Mouse (Mus musculus): ENCODE measurements around the gene Bbs4. TPM values are rescaled to one million over a fixed set of nuclear protein-coding genes. Genes with fewer than 3 reads are reported as not detected.

Gene Bbs4
- polyA plus RNA-seq, 1 experiment from 2014 or later, result 17.3 TPM

DNA sequence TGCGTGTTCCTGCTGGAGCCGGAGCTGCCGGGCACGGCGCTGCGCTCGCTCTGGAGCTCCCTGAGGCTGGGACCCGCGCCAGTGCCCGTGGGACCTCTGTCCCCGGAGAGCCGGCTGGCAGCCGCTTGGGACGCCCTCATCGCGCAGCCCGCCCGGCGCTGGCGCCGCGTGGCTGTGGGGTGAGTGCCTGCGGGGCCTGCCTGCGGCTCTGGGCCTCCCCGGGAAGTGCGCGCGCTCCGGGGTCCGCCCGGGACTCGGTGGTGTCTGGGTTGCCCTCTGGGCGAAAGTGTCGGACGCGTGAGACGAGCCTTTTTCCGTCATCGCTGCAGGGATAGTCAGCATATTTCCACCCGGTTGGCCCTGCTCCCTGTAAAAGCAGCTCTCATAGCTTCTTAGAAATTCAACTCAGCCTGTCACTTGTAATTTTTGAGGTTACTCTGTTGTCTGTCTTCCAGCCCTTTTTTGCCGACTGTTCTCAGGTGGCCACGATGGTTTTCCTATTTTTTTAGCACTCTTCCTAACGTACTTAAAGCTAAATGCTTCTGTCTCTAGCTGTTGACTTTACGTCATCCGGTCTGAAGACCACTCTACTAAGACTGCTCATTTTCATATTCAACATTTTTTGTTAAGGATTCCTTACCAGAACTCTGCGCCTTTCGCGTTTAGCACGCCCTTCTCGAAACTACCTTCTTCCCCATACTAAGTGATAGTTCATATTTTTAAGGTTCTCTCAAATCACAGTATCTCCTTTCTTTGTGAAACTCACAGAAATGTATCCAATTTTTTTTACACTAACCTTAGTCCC lies 61.4 kb downstream of the Bbs4 start:
- Histone ChIP-seq H3K9ac (peak overlapping the region; percentile 91), H3K4me2 (peak overlapping the region; percentile 62), H3K4me1 (peaks cover 49% of the 10 kb centered on the region), H3K36me3 (no peaks in the 10 kb centered on the region), H3K9me3 (no peaks in the 10 kb centered on the region), H3K4me3 (peak overlapping the region; percentile 94), H3K27ac (peak overlapping the region; percentile 90), H3K27me3 (no peaks in the 10 kb centered on the region)
- peak; percentile 50; the same call in 1 of the 2 replicates for ATAC-seq (ENCODE audit: insufficient number of reproducible peaks, insufficient read depth, low FRiP score, low TSS enrichment, low read depth)
- under 1% methylated on average over 50 of the region's 50 CpGs for WGBS

DNA sequence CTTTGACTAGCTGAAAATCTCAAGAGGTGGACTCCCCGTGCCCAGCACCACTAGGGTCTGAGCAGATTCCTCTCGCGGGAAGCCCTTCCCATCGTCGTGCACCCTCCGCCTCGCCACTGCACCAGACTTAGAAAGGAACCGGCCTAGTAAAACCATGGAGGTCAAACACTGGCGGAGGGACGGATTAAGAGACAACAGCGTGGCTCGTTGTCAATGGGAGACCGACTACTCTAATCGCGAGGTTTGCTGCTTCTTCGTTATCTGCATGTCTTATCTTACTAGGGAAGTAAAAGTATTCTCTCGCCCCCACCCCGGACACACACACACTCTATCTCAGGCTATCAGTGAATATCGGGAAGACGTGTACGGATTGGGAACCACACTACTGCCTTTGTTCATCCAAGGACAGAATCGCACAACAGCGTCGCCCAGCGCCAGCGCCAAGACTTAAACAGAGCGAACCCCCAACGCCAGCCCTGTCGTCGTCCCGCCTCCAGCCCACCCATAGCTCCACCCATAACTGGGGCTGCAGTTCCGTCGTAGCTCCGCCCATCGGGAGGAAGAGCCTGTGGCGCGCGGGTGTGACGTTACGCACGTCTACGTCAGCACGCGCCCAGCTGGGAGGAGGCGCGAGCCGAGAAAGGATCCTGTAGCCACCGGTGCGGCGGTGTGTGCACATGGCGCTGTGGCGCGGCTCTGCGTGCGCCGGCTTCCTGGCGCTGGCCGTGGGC lies 62.2 kb downstream of the Bbs4 start, which contains the start of gene Adpgk:
Gene Adpgk (plus strand): TSS at position 602 of the 731 bp plus-strand sequence.
- WGBS, result 2% methylated on average over 58 of the region's 58 CpGs
- ATAC-seq (ENCODE audit: insufficient number of reproducible peaks, insufficient read depth, low FRiP score, low TSS enrichment, low read depth), result peak; percentile 98
- no peaks in the 10 kb centered on the region for H3K36me3 ChIP-seq

DNA sequence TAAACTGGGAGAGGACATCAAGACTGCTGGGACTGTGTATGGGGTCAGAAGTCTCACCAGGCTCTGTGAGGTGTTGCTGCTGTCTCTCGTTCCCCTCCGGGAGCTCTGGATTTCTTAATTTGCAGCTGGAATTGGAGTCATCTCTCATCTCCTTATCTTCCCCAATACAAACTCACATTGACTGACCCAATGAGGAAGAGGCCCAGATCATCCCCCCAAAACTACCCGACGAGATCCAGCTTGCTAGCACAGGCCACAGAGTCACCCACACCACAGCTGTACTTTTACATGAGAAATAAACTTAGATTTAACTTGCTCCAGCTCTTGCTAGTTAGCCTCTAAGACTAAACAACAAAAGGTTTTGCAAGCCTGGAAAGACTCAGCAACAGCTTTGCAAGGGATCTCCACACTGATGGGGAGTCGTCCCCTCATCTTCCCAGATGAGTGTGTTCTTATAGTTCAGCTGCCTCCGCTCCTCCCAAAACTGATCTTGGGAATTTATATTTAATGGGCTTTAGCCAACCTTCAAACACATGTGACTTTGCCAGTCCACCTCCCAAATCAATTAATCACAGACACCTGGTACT lies 63.7 kb downstream of the Bbs4 start:
- no peak for ATAC-seq (ENCODE audit: insufficient number of reproducible peaks, insufficient read depth, low FRiP score, low TSS enrichment, low read depth)
- no peaks in the 10 kb centered on the region for H3K36me3 ChIP-seq
- no peak overlapping the region for H3K4me3 ChIP-seq
- H3K27ac ChIP-seq, result peak overlapping the region; percentile 90
- no peak overlapping the region for H3K9ac ChIP-seq
- peaks cover 49% of the 10 kb centered on the region for H3K4me1 ChIP-seq
- no peaks in the 10 kb centered on the region for H3K9me3 ChIP-seq
- H3K4me2 ChIP-seq, result no peak overlapping the region
- 32% methylated on average over 6 of the region's 6 CpGs for WGBS
- H3K27me3 ChIP-seq, result no peaks in the 10 kb centered on the region

More for the DNA sequence above, 62.2 kb downstream of the Bbs4 start, which contains the start of gene Adpgk:
- Histone ChIP-seq H3K9ac (peak within 1 kb of the TSS; percentile 91), H3K4me3 (peak within 1 kb of the TSS; percentile 94), H3K9me3 (no peaks in the 10 kb centered on the region), H3K4me2 (peak within 1 kb of the TSS; percentile 62), H3K27me3 (no peaks in the 10 kb centered on the region), H3K27ac (peak within 1 kb of the TSS; percentile 90), H3K4me1 (peaks cover 49% of the 10 kb centered on the region)

DNA sequence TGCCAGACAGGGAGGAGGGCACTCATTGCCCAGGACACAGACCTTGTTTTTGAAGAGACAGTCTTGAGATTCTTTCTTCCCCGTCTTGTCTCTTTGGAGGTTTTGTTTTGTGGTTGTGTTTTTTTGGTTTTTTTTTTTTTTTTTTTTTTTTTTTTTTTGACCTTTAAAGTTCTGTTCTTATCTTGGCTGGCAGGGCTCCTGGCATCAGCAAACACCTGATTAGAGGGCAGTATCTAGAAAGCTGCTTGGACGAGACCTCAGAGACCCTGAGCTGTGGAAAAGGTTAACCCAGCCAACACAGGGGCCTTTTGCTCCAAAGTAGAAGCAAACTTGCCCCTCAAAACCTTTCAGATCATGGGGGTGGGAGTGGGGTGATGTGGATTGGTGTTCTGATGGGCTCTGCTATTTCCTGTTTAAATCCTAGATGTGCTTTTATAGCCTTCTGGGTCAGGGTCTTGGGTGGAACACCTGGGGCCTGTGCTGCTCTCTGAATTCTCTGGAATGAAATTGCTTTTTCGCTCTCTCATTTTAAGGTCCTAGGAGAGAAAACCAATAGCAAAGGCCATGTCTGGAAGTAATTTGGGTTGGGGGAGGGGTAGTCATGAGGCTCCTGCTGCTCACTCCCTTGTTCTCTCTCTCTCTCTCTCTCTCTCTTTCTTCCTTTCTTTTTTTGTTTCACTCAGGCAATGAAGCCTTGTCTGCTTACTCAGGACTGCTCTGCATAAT lies 64.5 kb downstream of the Bbs4 start:
- 27% methylated on average over 3 of the region's 3 CpGs for WGBS
- Histone ChIP-seq H3K27ac (peak overlapping the region; percentile 90), H3K4me2 (no peak overlapping the region), H3K9me3 (no peaks in the 10 kb centered on the region), H3K27me3 (no peaks in the 10 kb centered on the region), H3K4me1 (peaks cover 49% of the 10 kb centered on the region), H3K9ac (no peak overlapping the region), H3K36me3 (no peaks in the 10 kb centered on the region), H3K4me3 (no peak overlapping the region)
- no peak for ATAC-seq (ENCODE audit: insufficient number of reproducible peaks, insufficient read depth, low FRiP score, low TSS enrichment, low read depth)

DNA sequence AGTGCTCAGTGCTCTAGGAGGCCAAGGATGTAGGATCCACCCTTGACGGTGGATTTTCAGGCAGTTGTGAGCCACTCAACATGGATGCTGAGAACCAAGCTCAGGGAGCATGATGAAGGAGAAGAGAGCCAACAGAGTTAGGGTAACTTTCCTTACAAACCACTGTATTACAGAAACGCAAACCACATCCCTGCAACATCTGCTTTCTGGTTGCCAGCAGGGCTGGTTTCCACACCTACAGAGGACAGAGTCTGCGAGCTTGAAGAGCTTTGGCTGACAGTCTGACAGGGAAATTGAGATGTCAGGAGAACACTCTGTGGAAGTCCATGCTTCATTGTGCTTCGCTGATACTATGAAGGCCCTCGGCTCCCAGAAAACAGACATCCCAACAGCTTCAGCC lies 65.2 kb downstream of the Bbs4 start:
- no peaks in the 10 kb centered on the region for H3K36me3 ChIP-seq
- no peaks in the 10 kb centered on the region for H3K9me3 ChIP-seq
- H3K9ac ChIP-seq, result no peak overlapping the region
- no peak for ATAC-seq (ENCODE audit: insufficient number of reproducible peaks, insufficient read depth, low FRiP score, low TSS enrichment, low read depth)
- H3K27ac ChIP-seq, result peak overlapping the region; percentile 90
- H3K4me3 ChIP-seq, result no peak overlapping the region
- H3K4me2 ChIP-seq, result no peak overlapping the region
- H3K27me3 ChIP-seq, result no peaks in the 10 kb centered on the region
- peaks cover 41% of the 10 kb centered on the region for H3K4me1 ChIP-seq
- WGBS, result 54% methylated on average over 5 of the region's 5 CpGs

DNA sequence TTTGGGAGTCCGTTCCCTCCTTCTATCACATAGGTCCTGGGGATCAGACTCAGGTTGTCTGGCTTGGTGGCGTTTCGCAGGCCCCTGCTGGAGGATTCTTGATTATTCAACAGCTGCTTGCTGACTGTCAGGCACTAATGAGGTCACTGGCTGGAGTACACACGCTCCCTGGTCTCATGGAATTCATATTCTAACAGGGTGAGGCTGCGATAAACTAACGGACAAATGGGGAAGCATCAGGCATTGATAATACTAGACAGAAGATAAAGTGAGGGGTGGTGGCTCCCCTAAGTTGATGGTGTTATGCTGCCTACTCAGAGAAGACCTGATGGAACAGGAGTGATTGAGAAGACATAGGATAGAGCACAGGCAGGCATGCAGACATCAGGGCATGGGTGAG lies 67.7 kb downstream of the Bbs4 start:
- 82% methylated on average over 6 of the region's 6 CpGs for WGBS
- H3K27me3 ChIP-seq, result no peaks in the 10 kb centered on the region

DNA sequence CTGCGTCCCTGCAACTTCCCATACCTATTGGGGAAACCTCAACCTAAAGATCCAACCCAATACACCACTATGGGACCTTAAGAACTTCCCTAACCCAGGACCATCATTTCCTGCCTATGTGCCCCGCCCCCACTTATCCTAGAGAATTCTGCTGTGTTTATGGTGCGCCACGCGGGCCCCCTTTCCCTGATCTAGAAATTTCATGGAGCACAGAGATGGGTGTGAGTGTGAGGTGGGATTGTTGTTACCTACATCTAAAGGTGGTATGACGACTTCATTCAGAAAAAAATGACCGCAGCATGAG lies 70.7 kb downstream of the Bbs4 start:
- WGBS, result 47% methylated on average over 7 of the region's 7 CpGs
- Histone ChIP-seq H3K9ac (no peak overlapping the region), H3K4me1 (peaks cover 14% of the 10 kb centered on the region), H3K9me3 (no peaks in the 10 kb centered on the region), H3K27ac (no peak overlapping the region), H3K36me3 (no peaks in the 10 kb centered on the region), H3K4me3 (no peak overlapping the region), H3K4me2 (peak overlapping the region; percentile 49), H3K27me3 (no peaks in the 10 kb centered on the region)
- no peak for ATAC-seq (ENCODE audit: insufficient number of reproducible peaks, insufficient read depth, low FRiP score, low TSS enrichment, low read depth)

More for the DNA sequence above, 67.7 kb downstream of the Bbs4 start:
- Histone ChIP-seq H3K9ac (no peak overlapping the region), H3K4me3 (no peak overlapping the region), H3K4me2 (no peak overlapping the region), H3K36me3 (no peaks in the 10 kb centered on the region), H3K9me3 (no peaks in the 10 kb centered on the region), H3K27ac (no peak overlapping the region), H3K4me1 (peaks cover 44% of the 10 kb centered on the region)
- no peak for ATAC-seq (ENCODE audit: insufficient number of reproducible peaks, insufficient read depth, low FRiP score, low TSS enrichment, low read depth)

DNA sequence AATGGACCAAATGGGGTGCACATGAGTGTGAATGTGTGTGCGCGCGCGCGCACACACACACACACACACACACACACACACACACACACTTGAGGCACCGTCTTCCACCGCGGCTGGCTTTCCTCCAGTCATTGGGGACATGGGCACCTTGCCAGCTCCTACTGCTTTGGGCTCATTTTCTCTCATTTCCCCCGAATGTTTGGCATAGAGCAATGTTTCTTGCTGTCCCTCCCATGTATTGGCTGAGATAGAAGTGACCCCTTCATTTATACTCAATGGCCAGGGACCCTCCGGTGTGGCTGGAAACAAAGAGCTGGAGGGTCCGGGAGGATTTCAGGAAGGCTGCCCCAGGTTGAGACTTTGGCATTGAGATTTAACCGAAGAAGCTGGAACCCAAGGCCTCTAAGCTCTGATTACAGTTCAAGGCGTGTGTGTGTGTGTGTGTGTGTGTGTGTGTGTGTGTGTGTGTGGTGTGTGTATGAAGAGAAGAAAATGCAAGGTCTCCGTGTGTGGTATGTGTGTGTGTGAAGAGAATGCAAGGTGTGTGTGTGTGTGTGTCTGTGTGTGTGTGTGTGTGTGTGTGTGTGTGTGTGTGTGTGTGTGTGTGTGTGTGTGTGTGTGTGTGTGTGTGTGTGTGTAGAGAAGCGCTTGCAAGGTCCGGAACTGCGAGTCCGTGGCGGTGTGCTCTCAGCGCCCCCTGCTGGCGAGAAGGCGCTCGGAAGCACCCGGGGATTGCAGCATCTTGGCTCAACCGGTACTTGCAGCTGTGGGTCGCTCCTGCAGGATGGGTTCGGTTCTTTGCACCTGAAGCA lies 71.2 kb downstream of the Bbs4 start:
- H3K4me3 ChIP-seq, result no peak overlapping the region
- no peak overlapping the region for H3K27ac ChIP-seq
- H3K4me1 ChIP-seq, result peaks cover 12% of the 10 kb centered on the region
- no peak overlapping the region for H3K9ac ChIP-seq
- H3K27me3 ChIP-seq, result no peaks in the 10 kb centered on the region
- H3K9me3 ChIP-seq, result no peaks in the 10 kb centered on the region
- H3K36me3 ChIP-seq, result no peaks in the 10 kb centered on the region
- H3K4me2 ChIP-seq, result peak overlapping the region; percentile 49
- ATAC-seq (ENCODE audit: insufficient number of reproducible peaks, insufficient read depth, low FRiP score, low TSS enrichment, low read depth), result no peak; the same call in 1 of the 2 replicates
- 36% methylated on average over 25 of the region's 27 CpGs for WGBS

DNA sequence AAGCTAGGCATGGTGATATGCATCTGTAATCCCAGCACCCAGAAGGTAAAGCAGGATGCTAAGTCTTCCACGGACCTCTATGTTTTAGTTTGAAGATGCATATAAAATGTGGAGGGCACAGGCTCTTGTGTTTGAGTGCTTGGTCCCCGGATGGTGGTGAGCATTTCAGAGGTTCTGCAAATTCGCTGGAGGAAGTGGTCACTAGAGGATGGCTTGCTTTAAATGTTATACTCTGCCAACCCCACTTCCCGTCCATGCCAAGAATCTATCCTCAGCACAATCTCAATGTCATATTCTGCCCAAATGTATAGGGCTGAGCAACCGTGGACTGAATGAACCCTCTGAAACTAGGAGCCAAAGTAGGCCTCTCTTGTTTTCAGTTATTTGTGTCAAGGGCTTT lies 72.4 kb downstream of the Bbs4 start:
- Histone ChIP-seq H3K9ac (no peak overlapping the region), H3K4me2 (no peak overlapping the region), H3K9me3 (no peaks in the 10 kb centered on the region), H3K4me1 (peaks cover 12% of the 10 kb centered on the region), H3K4me3 (no peak overlapping the region), H3K27me3 (no peaks in the 10 kb centered on the region), H3K36me3 (no peaks in the 10 kb centered on the region), H3K27ac (no peak overlapping the region)
- 89% methylated on average over 5 of the region's 5 CpGs for WGBS
- ATAC-seq (ENCODE audit: insufficient number of reproducible peaks, insufficient read depth, low FRiP score, low TSS enrichment, low read depth), result no peak

DNA sequence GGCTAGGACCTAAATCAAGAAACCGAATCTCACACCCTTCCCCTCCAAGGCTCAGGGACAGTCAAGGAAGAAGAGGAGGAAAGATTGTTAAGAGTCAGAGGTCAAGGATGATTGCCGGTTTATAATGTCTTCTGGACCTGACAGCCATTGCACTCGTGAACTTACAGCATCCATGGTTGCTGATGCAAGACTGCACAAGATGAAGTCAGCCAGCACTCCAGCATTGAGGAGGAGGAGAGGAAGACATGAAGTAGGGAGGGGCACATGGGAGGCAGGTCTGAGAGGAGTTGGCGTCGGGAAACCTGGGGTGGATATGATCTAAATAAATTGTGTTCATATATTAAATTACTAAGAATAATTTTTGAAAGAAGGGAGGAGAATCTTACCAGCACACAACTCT lies 74.6 kb downstream of the Bbs4 start:
- Histone ChIP-seq H3K9me3 (no peaks in the 10 kb centered on the region), H3K27ac (no peak overlapping the region), H3K4me2 (no peak overlapping the region), H3K36me3 (no peaks in the 10 kb centered on the region), H3K27me3 (no peaks in the 10 kb centered on the region), H3K4me3 (no peak overlapping the region), H3K4me1 (peaks cover 12% of the 10 kb centered on the region), H3K9ac (no peak overlapping the region)
- no peak for ATAC-seq (ENCODE audit: insufficient number of reproducible peaks, insufficient read depth, low FRiP score, low TSS enrichment, low read depth)
- WGBS, result 75% methylated on average over 5 of the region's 5 CpGs

DNA sequence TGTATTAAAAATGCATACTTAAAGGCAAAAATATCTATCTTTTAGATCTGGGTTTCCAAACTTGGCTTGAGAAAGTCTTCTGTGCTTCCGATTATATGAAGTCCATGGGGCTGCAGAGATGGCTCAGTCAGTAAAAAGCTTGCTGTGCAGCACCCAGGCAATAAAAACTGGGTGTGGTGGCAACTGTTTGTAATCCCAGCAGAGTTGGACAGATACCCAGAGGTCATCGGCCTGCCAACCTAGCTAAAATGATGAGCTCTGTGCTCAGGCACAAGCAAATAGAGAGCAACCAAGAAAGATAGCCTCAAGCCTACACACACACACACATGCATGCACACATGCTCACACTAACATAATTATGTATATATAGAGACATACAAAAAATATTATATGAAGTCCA lies 75.1 kb downstream of the Bbs4 start:
- Histone ChIP-seq H3K36me3 (no peaks in the 10 kb centered on the region), H3K4me1 (peaks cover 12% of the 10 kb centered on the region), H3K9me3 (no peaks in the 10 kb centered on the region), H3K27ac (no peak overlapping the region), H3K4me3 (no peak overlapping the region), H3K27me3 (no peaks in the 10 kb centered on the region), H3K9ac (no peak overlapping the region), H3K4me2 (no peak overlapping the region)
- 81% methylated on average over 2 of the region's 2 CpGs for WGBS
- no peak for ATAC-seq (ENCODE audit: insufficient number of reproducible peaks, insufficient read depth, low FRiP score, low TSS enrichment, low read depth)

Data from embryonic facial prominence, embryonic 13.5 days (tissue).